Mouse (Mus musculus): ENCODE measurements around the gene Plpp1. TPM values are rescaled to one million over a fixed set of nuclear protein-coding genes. Genes with fewer than 3 reads are reported as not detected.

Plpp1 gene
- polyA plus RNA-seq, 1 experiment from 2014 or later = 19.5 TPM

GRCm38 (mm10) chr13:112853710-112854316, 53.2 kb downstream of the Plpp1 start:
- no peak overlapping the region for H3K4me3 ChIP-seq (ENCODE audit: low read depth, low read length)
- no peak for ATAC-seq (ENCODE audit: insufficient read depth, low FRiP score, low TSS enrichment)
- no peak overlapping the region for H3K27ac ChIP-seq (ENCODE audit: low read depth, low read length)
- WGBS = 58% methylated on average over 17 of the region's 17 CpGs
- H3K9ac ChIP-seq (ENCODE audit: low read length) = no peak overlapping the region
- no peaks in the 10 kb centered on the region for H3K27me3 ChIP-seq (ENCODE audit: control insufficient read depth, insufficient read depth, low read length)
- H3K4me2 ChIP-seq (ENCODE audit: low read depth) = no peak overlapping the region
- DNase-seq (ENCODE audit: low spot score) = peak; percentile 17
- no peaks in the 10 kb centered on the region for H3K9me3 ChIP-seq (ENCODE audit: control insufficient read depth, low read length)
- H3K36me3 ChIP-seq (ENCODE audit: control insufficient read depth, insufficient read depth, low read length) = no peaks in the 10 kb centered on the region
- H3K4me1 ChIP-seq (ENCODE audit: control insufficient read depth, insufficient read depth, low read length) = no peaks in the 10 kb centered on the region; the same call in 1 of the 2 replicates

GRCm38 (mm10) chr13:112854402-112854801, 53.8 kb downstream of the Plpp1 start:
- Histone ChIP-seq H3K9ac (ENCODE audit: low read length) (no peak overlapping the region), H3K27me3 (ENCODE audit: control insufficient read depth, insufficient read depth, low read length) (no peaks in the 10 kb centered on the region), H3K4me3 (ENCODE audit: low read depth, low read length) (no peak overlapping the region), H3K27ac (ENCODE audit: low read depth, low read length) (no peak overlapping the region), H3K9me3 (ENCODE audit: control insufficient read depth, low read length) (no peaks in the 10 kb centered on the region), H3K36me3 (ENCODE audit: control insufficient read depth, insufficient read depth, low read length) (no peaks in the 10 kb centered on the region), H3K4me2 (ENCODE audit: low read depth) (no peak overlapping the region), H3K4me1 (ENCODE audit: control insufficient read depth, insufficient read depth, low read length) (no peaks in the 10 kb centered on the region; the same call in 1 of the 2 replicates)
- 74% methylated on average over 6 of the region's 6 CpGs for WGBS
- ATAC-seq (ENCODE audit: insufficient read depth, low FRiP score, low TSS enrichment) (no peak), DNase-seq (ENCODE audit: low spot score) (no peak)

- no peaks in the 10 kb centered on the region for H3K27me3 ChIP-seq (ENCODE audit: control insufficient read depth, insufficient read depth, low read length)
- no peak overlapping the region for H3K4me3 ChIP-seq (ENCODE audit: low read depth, low read length)
- no peak overlapping the region for H3K27ac ChIP-seq (ENCODE audit: low read depth, low read length)
- 84% methylated on average over 7 of the region's 7 CpGs for WGBS
- no peaks in the 10 kb centered on the region for H3K36me3 ChIP-seq (ENCODE audit: control insufficient read depth, insufficient read depth, low read length)
- H3K9ac ChIP-seq (ENCODE audit: low read length) = no peak overlapping the region
- no peaks in the 10 kb centered on the region; the same call in 1 of the 2 replicates for H3K4me1 ChIP-seq (ENCODE audit: control insufficient read depth, insufficient read depth, low read length)
- H3K9me3 ChIP-seq (ENCODE audit: control insufficient read depth, low read length) = no peaks in the 10 kb centered on the region
- no peak for ATAC-seq (ENCODE audit: insufficient read depth, low FRiP score, low TSS enrichment)
- no peak overlapping the region for H3K4me2 ChIP-seq (ENCODE audit: low read depth)
- no peak for DNase-seq (ENCODE audit: low spot score)
Measured at GRCm38 (mm10) chr13:112857921-112858320, 57.3 kb downstream of the Plpp1 start.

- H3K27me3 ChIP-seq (ENCODE audit: control insufficient read depth, insufficient read depth, low read length) = no peaks in the 10 kb centered on the region
- ATAC-seq (ENCODE audit: insufficient read depth, low FRiP score, low TSS enrichment) = no peak
- no peak overlapping the region for H3K4me2 ChIP-seq (ENCODE audit: low read depth)
- H3K27ac ChIP-seq (ENCODE audit: low read depth, low read length) = no peak overlapping the region
- no peak for DNase-seq (ENCODE audit: low spot score)
- no peaks in the 10 kb centered on the region for H3K4me1 ChIP-seq (ENCODE audit: control insufficient read depth, insufficient read depth, low read length)
- no peaks in the 10 kb centered on the region for H3K9me3 ChIP-seq (ENCODE audit: control insufficient read depth, low read length)
- no peak overlapping the region for H3K9ac ChIP-seq (ENCODE audit: low read length)
- no peak overlapping the region for H3K4me3 ChIP-seq (ENCODE audit: low read depth, low read length)
- WGBS = 92% methylated on average over 21 of the region's 21 CpGs
- no peaks in the 10 kb centered on the region for H3K36me3 ChIP-seq (ENCODE audit: control insufficient read depth, insufficient read depth, low read length)
Measured at GRCm38 (mm10) chr13:112859574-112860134, 59.1 kb downstream of the Plpp1 start.

- H3K36me3 ChIP-seq (ENCODE audit: control insufficient read depth, insufficient read depth, low read length) = no peaks in the 10 kb centered on the region
- ATAC-seq (ENCODE audit: insufficient read depth, low FRiP score, low TSS enrichment) = no peak
- H3K9ac ChIP-seq (ENCODE audit: low read length) = no peak overlapping the region
- WGBS = 86% methylated on average over 2 of the region's 2 CpGs
- H3K4me1 ChIP-seq (ENCODE audit: control insufficient read depth, insufficient read depth, low read length) = no peaks in the 10 kb centered on the region
- no peak overlapping the region for H3K4me3 ChIP-seq (ENCODE audit: low read depth, low read length)
- H3K27ac ChIP-seq (ENCODE audit: low read depth, low read length) = no peak overlapping the region
- H3K9me3 ChIP-seq (ENCODE audit: control insufficient read depth, low read length) = no peaks in the 10 kb centered on the region
- H3K27me3 ChIP-seq (ENCODE audit: control insufficient read depth, insufficient read depth, low read length) = no peaks in the 10 kb centered on the region
- no peak for DNase-seq (ENCODE audit: low spot score)
- H3K4me2 ChIP-seq (ENCODE audit: low read depth) = no peak overlapping the region
Measured at GRCm38 (mm10) chr13:112860370-112860769, 59.8 kb downstream of the Plpp1 start.

- Histone ChIP-seq H3K9me3 (ENCODE audit: control insufficient read depth, low read length) (no peaks in the 10 kb centered on the region), H3K36me3 (ENCODE audit: control insufficient read depth, insufficient read depth, low read length) (no peaks in the 10 kb centered on the region; the same call in 1 of the 2 replicates), H3K27ac (ENCODE audit: low read depth, low read length) (no peak overlapping the region), H3K27me3 (ENCODE audit: control insufficient read depth, insufficient read depth, low read length) (no peaks in the 10 kb centered on the region), H3K4me1 (ENCODE audit: control insufficient read depth, insufficient read depth, low read length) (no peaks in the 10 kb centered on the region), H3K4me2 (ENCODE audit: low read depth) (no peak overlapping the region), H3K9ac (ENCODE audit: low read length) (no peak overlapping the region), H3K4me3 (ENCODE audit: low read depth, low read length) (no peak overlapping the region)
- WGBS = 92% methylated on average over 9 of the region's 9 CpGs
- no peak for ATAC-seq (ENCODE audit: insufficient read depth, low FRiP score, low TSS enrichment)
- DNase-seq (ENCODE audit: low spot score) = no peak
Measured at GRCm38 (mm10) chr13:112860911-112861310, 60.3 kb downstream of the Plpp1 start.

GRCm38 (mm10) chr13:112861825-112862306, 61.3 kb downstream of the Plpp1 start:
- H3K4me2 ChIP-seq (ENCODE audit: low read depth) = no peak overlapping the region
- no peak overlapping the region for H3K4me3 ChIP-seq (ENCODE audit: low read depth, low read length)
- no peaks in the 10 kb centered on the region for H3K4me1 ChIP-seq (ENCODE audit: control insufficient read depth, insufficient read depth, low read length)
- 67% methylated on average over 5 of the region's 5 CpGs for WGBS
- H3K9me3 ChIP-seq (ENCODE audit: control insufficient read depth, low read length) = no peaks in the 10 kb centered on the region
- H3K36me3 ChIP-seq (ENCODE audit: control insufficient read depth, insufficient read depth, low read length) = no peaks in the 10 kb centered on the region; the same call in 1 of the 2 replicates
- no peak overlapping the region for H3K9ac ChIP-seq (ENCODE audit: low read length)
- H3K27me3 ChIP-seq (ENCODE audit: control insufficient read depth, insufficient read depth, low read length) = no peaks in the 10 kb centered on the region
- H3K27ac ChIP-seq (ENCODE audit: low read depth, low read length) = no peak overlapping the region
- DNase-seq (ENCODE audit: low spot score) (no peak), ATAC-seq (ENCODE audit: insufficient read depth, low FRiP score, low TSS enrichment) (no peak)

GRCm38 (mm10) chr13:112862342-112862741, 61.8 kb downstream of the Plpp1 start:
- whole genome bisulfite sequencing = 87% methylated on average over 3 of the region's 3 CpGs
- Histone ChIP-seq H3K9ac (ENCODE audit: low read length) (no peak overlapping the region), H3K27ac (ENCODE audit: low read depth, low read length) (no peak overlapping the region), H3K9me3 (ENCODE audit: control insufficient read depth, low read length) (no peaks in the 10 kb centered on the region), H3K36me3 (ENCODE audit: control insufficient read depth, insufficient read depth, low read length) (peaks cover under 1% of the 10 kb centered on the region), H3K4me3 (ENCODE audit: low read depth, low read length) (no peak overlapping the region), H3K27me3 (ENCODE audit: control insufficient read depth, insufficient read depth, low read length) (no peaks in the 10 kb centered on the region), H3K4me2 (ENCODE audit: low read depth) (no peak overlapping the region), H3K4me1 (ENCODE audit: control insufficient read depth, insufficient read depth, low read length) (no peaks in the 10 kb centered on the region)
- DNase-seq (ENCODE audit: low spot score) = no peak
- no peak for ATAC-seq (ENCODE audit: insufficient read depth, low FRiP score, low TSS enrichment)

Measured in neural tube, embryonic 11.5 days (tissue).